Mouse (Mus musculus) adrenal gland, adult (tissue): Measurements from ENCODE around the gene Ptn.

Experiments used
- DNase-seq, 2 experiments: peaks; one replicate each; pipeline ENCODE4 v3.0.0; 2022 to 2023; ENCODE audit warnings: low spot score in 1 of 2; ENCODE audit not compliant: inconsistent age in 2 of 2

Ptn gene

GRCm38 (mm10) chr6:36816666-36817065 lies 6.6 kb upstream of the Ptn start:
- DNase-seq: peak in 1 of 2 experiments; percentile 69

- DNase-seq: no peak
These were observed 6.0 kb upstream of the Ptn start for GRCm38 (mm10) chr6:36815992-36816391.

DNA sequence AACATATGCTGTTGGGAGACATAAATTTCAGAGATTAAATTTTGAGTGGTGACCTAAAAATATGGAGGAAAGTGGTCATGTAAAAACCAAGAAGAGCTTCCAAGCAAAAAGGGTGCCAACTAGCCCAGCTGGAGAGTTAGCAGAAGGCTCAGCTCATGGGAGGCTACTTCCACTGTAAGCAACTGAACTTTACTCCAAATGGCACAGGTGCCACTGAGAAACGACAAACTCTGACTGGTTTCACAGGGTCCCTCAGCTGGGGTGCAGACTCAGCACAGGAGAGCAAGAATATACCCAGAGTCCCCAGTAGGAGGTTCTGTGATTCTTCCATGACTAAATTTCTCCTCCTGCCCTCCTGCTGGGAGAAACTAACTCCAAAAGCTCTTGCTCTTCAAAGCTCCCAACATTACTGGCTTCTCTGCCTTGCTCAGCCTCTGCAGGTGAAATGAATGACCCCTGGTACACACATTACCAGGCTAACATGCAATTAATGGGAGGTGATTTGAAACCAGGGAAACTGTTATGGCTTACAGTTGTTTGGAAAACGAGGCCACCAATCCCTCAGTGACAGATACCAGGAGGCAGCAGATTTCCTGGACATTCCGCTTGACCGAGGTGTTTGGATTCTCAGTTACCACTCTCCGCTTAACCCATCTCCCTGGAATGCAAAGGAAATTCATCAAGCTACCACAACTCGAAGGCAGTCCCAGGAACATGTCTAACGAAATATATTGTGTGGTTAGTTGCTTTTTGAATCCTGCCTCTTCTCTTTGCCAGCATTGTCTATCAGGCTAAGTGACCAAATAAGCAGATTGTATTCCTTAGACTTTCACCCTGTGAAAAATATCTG lies 2.9 kb upstream of the Ptn start:
- no peak for DNase-seq

- no peak for DNase-seq
These were observed 428 bp upstream of the Ptn start for GRCm38 (mm10) chr6:36810448-36810847.

DNA sequence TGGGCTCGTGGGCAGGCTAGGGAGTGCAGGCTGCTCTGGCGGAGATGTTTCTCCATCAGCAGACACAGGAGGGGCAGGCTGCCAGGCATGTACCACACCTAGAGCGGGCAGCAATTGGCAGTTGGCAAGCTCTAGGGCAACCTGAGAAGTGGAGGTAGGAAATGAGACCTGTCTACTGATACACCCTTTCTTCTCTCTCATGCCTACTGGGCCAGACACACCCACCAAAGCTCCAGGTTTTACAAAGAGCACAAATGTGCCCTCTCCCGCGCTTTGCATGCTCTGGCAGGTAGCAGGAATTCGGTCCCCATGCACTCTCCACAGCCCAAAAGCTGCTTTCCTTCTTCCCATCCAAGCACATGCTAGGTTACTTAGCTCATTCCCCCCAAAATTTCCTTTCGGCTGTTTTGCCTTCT lies 701 bp downstream of the Ptn start:
- DNase-seq: peak in 1 of 2 experiments; percentile 71

- peak in 1 of 2 experiments; percentile 43 for DNase-seq
These were observed 1.5 kb downstream of the Ptn start for GRCm38 (mm10) chr6:36808306-36809058.

- DNase-seq: peak; percentile 62 to 81
These were observed 3.1 kb downstream of the Ptn start for GRCm38 (mm10) chr6:36806906-36807305.

DNA sequence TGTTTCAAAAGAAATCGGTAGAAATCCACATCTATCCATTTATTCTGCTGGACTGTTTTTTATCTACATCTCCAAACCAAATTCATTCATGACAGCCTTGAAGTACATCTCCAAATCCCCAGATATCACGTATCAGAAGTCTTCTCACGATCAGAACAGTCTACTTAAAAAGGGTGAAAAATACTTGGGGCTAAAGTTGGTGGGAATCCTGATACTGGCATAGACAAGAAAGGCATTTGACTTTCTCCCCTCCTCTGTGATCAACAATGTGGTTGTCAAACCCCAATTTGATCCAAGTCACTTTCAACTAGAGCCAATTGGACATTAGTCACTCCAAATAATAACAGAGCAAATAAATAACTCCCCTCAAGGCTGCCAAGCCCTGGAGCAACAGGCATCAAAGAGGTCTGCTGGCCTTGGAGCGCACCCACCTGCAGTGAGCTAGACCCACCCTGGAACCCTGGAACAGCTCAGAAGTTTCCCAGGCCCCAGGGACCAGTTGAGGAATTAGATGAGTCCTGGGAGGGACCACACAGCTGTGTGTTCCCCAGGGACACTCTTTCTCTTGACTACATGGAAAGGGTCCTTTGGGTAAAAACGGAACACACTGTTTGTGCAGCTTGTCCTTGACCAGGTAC lies 9.6 kb downstream of the Ptn start:
- DNase-seq: peak; percentile 50 to 75

- no peak for DNase-seq
These were observed 12.9 kb downstream of the Ptn start for GRCm38 (mm10) chr6:36797066-36797655.

- DNase-seq: no peak
These were observed 15.5 kb downstream of the Ptn start for GRCm38 (mm10) chr6:36794535-36794934.

DNA sequence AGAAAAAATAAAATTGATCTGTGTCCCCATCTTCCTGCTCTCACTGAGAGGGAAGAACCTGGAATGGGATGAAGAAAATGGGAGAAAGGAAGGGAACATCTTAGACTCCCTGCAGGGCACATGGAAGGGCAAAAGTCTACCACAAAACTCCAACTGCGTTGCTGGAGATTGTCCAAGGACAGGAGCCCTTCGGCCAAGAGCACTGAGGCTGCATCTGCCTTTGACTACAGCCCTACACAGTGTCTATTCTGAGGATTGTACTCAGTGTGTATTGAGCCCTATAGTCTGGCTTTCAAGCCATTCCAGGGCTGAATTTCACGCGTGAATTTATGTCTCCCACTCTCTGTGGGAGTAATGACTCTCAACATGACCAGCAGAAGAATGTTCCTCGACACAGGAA lies 16.2 kb downstream of the Ptn start:
- DNase-seq: peak; percentile 57 to 83

GRCm38 (mm10) chr6:36789261-36789660 lies 20.8 kb downstream of the Ptn start:
- no peak for DNase-seq

DNA sequence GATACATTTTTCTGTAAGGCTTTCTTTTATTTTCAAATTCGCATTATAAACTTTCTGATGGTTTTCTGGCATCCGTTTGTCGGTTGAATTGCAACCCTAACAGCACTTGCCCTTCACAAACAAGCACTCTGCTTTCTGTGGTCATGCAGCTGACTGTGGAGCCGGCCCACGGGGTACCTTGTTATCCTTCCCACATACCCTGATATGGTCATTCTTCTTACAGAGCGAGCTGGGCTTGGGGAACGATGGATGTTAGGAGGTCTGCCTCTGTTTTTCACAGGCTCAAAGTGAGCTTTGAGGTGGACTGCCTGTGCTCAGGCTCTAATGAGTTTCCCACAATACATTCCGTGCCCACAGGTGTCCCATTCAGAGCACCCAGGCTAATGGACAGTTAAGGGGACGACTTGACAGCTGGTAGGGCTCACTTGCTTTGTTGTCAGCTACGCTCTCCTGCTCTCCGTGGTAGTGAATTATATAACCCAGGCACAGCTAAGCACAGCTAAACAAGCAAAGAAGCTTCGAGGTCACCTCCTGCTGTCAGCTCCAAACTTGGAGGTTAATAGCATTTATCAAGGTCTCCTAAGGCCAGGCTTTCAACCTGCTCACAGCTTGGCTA lies 21.3 kb downstream of the Ptn start:
- peak; percentile 68 to 90 for DNase-seq

- no peak for DNase-seq
These were observed 25.3 kb downstream of the Ptn start for GRCm38 (mm10) chr6:36784682-36785208.

DNA sequence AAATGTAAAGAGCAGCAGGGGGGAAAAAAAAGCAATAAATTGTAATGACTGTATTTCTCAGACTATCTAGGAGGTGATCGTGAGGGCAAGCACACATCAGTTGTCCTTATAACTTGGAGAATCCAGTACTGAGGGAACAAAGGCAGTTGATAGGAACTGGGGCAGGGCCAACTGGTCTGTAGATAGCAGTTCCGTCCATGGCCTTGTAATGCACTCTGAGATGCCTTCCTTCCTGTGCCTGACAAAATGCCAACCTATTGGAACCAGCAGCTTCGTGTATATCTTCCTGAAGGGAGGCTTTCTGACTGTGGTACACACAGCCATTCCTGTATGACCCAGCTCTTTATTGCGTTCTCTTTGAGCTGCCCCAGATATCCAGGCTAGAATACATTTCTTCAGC lies 27.5 kb downstream of the Ptn start:
- DNase-seq: peak; percentile 48 to 75

- peak in 1 of 2 experiments; percentile 75 for DNase-seq
These were observed 32.3 kb downstream of the Ptn start for GRCm38 (mm10) chr6:36777567-36778337.

DNA sequence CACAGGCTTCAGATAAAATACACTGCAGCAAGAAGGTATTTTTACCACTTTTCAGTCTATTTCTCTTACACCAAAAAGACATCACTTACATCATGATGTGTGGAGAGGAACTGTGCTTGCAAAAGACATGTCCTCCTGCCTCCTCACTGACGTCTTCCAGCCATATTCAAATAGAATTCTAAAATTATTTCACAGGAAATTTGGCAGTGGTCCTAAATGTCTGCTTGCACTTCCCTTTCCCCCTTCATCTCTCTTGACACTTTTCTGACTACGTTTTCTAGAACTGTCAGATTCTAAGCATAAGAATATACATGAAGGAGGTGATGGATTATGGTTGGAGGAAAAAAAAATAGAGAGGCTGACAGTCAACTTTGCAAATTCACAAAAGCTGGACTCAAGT lies 33.0 kb downstream of the Ptn start:
- DNase-seq: peak in 1 of 2 experiments; percentile 21

DNA sequence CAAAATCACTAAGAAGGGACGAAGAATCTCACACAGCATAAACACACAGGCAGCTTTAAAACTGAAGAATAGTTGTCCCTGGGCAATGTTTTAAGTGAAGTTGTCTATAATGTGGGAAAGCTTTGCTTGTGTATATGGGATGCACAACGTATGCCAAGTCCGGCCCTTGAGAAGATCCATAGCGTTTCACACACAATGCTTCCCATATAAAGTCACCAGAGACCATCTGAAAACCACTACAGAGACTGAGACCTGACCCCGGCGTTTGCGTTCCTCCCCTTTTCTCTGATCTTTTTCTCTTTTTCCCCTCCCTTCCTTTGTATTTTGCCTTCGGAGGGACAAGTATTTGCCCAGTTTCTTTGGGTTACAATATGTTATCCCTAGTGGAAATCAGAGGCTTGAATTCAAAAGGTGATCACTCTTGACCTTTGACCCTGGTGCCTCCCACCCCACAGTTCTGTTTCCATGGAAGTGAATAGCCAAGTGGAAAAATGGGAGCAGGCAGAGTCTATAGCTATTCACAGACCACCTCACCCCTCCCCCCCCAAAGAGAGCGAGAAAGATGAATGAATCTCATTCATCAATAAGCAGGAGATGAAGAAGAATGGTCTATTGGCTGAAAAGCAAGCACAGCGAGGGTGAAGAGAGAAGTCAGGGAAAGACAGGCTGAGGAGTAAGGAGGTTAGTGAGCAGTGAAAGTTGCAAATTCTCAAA lies 34.2 kb downstream of the Ptn start:
- DNase-seq: peak in 1 of 2 experiments; percentile 20

GRCm38 (mm10) chr6:36772541-36772940 lies 37.5 kb downstream of the Ptn start:
- no peak for DNase-seq
